Mouse (Mus musculus) stomach, embryonic 15.5 days (tissue): ENCODE measurements around the gene Bptf. TPM values are rescaled to one million over a fixed set of nuclear protein-coding genes. Genes with fewer than 3 reads are reported as not detected.
A peak's percentile ranks its signal among the peaks of the same experiment; 100 is the strongest.
"Not testable (repeated sequence)": the region's sequence is repeated elsewhere in the genome, so short reads cannot be mapped to it uniquely, and the experiment has no call there.

Source experiments
- ATAC-seq: fragments of 200-750 bp; cut with Nextera tagmentation; 2 replicates; pipeline ENCODE4 v1.8.0; 2017; ENCODE audit warnings: low read depth, moderate number of reproducible peaks, moderate TSS enrichment; ENCODE audit not compliant: insufficient read depth, low FRiP score
- H3K27ac ChIP-seq: fragments of 300-500 bp; sonication (generic); 2 replicates; pipeline ENCODE4 v1.5.1; 2015; ENCODE audit warnings: mild to moderate bottlenecking, inconsistent platforms
- H3K27me3 ChIP-seq: fragments of 300-500 bp; sonication (generic); replicated peaks from 2 replicates; pipeline ENCODE4 v1.6.1; 2015; ENCODE audit warnings: inconsistent platforms
- H3K36me3 ChIP-seq: fragments of 300-500 bp; sonication (generic); 2 replicates; pipeline ENCODE4 v1.6.1; 2015; ENCODE audit warnings: inconsistent platforms
- H3K4me1 ChIP-seq: fragments of 300-500 bp; sonication (generic); 2 replicates; pipeline ENCODE4 v1.6.1; 2015; ENCODE audit warnings: inconsistent platforms
- H3K4me2 ChIP-seq: fragments of 300-500 bp; sonication (generic); 2 replicates; pipeline ENCODE4 v1.6.1; 2015; ENCODE audit warnings: mild to moderate bottlenecking, inconsistent platforms
- H3K4me3 ChIP-seq: fragments of 300-500 bp; sonication (generic); replicated peaks from 2 replicates; pipeline ENCODE4 v1.5.1; 2015; ENCODE audit warnings: inconsistent platforms
- H3K9ac ChIP-seq: fragments of 300-500 bp; sonication (generic); 2 replicates; pipeline ENCODE4 v1.6.1; 2015; ENCODE audit warnings: inconsistent platforms
- H3K9me3 ChIP-seq: fragments of 300-500 bp; sonication (generic); 2 replicates; pipeline ENCODE4 v1.6.1; 2016; ENCODE audit warnings: inconsistent platforms
- WGBS: fragments of 180-500 bp; shearing (Covaris S2); methylation state at CpG from one replicate; pipeline ENCODE4 v1.1.7; 2015; 5-methylcytosine and 5-hydroxymethylcytosine counted together
- polyA plus RNA-seq: library from polyadenylated mRNA; unstranded; fragments of >200 nt; fragmentation: Nextera tagmentation; extraction: Ambion mirVana; gene quantifications from 2 replicates; pipeline ENCODE4 v1.2.1, GENCODE M21; 2015

Gene Bptf
- polyA plus RNA-seq = 28.4 and 28.8 TPM in 2 replicates

- H3K4me3 ChIP-seq = peak within 1 kb of the TSS; percentile 93
- no peaks in the 10 kb centered on the region for H3K36me3 ChIP-seq
- H3K27ac ChIP-seq = peak within 1 kb of the TSS; percentile 95
- H3K9me3 ChIP-seq = no peaks in the 10 kb centered on the region
- ATAC-seq = peak; percentile 98
- H3K4me1 ChIP-seq = peaks cover 4% of the 10 kb centered on the region; the same call in 1 of the 2 replicates
- no peaks in the 10 kb centered on the region for H3K27me3 ChIP-seq
- peak within 1 kb of the TSS; percentile 92 for H3K9ac ChIP-seq
- WGBS = under 1% methylated on average over 45 of the region's 94 CpGs
- H3K4me2 ChIP-seq = peak within 1 kb of the TSS; percentile 94
Observed at GRCm38 (mm10) chr11:107131749-107132421, at the start of gene Bptf. Gene Bptf, minus strand, starts transcription at chr11:107132127.

DNA sequence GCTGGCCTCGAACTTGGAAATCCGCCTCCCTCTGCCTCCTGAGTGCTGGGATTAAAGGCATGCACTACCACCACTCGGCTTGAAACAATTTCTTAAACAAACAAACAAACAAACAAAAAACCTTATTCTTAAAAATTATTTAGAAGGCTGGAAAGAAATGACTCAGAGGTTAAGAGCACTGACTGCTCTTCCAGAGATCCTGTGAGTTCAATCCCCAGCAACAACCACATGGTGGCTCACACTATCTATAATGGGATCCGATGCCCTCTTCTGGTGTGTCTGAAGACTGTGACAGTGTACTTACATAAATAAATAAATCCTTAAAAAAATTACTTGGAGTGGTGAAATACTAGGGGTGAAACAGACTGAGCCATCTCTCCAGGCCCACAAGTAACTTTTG lies 29.3 kb upstream of the Bptf start:
- H3K27me3 ChIP-seq = no peaks in the 10 kb centered on the region
- H3K36me3 ChIP-seq = peaks cover 4% of the 10 kb centered on the region

GRCm38 (mm10) chr11:107159034-107159433 lies 27.1 kb upstream of the Bptf start:
- no peak for ATAC-seq
- H3K4me1 ChIP-seq = no peaks in the 10 kb centered on the region
- WGBS = 47% methylated on average over 1 of the region's 1 CpGs
- no peak overlapping the region for H3K9ac ChIP-seq
- H3K36me3 ChIP-seq = no peaks in the 10 kb centered on the region
- H3K4me2 ChIP-seq = no peak overlapping the region
- no peaks in the 10 kb centered on the region for H3K9me3 ChIP-seq
- H3K27ac ChIP-seq = no peak overlapping the region
- H3K27me3 ChIP-seq = no peaks in the 10 kb centered on the region
- no peak overlapping the region for H3K4me3 ChIP-seq

More for the DNA sequence above, 29.3 kb upstream of the Bptf start:
- H3K4me1 ChIP-seq = no peaks in the 10 kb centered on the region
- WGBS = 76% methylated on average over 4 of the region's 4 CpGs
- no peaks in the 10 kb centered on the region for H3K9me3 ChIP-seq
- no peak overlapping the region for H3K9ac ChIP-seq
- H3K4me2 ChIP-seq = no peak overlapping the region
- H3K4me3 ChIP-seq = no peak overlapping the region
- H3K27ac ChIP-seq = no peak overlapping the region
- no peak for ATAC-seq

GRCm38 (mm10) chr11:107156977-107157642 lies 25.2 kb upstream of the Bptf start:
- WGBS = 39% methylated on average over 5 of the region's 5 CpGs
- Histone ChIP-seq H3K36me3 (no peaks in the 10 kb centered on the region), H3K4me3 (no peak overlapping the region), H3K27me3 (no peaks in the 10 kb centered on the region), H3K27ac (no peak overlapping the region), H3K9me3 (no peaks in the 10 kb centered on the region), H3K4me1 (no peaks in the 10 kb centered on the region), H3K4me2 (no peak overlapping the region), H3K9ac (no peak overlapping the region)
- ATAC-seq = peak; percentile 50; the same call in 1 of the 2 replicates

- Histone ChIP-seq H3K36me3 (no peaks in the 10 kb centered on the region), H3K9ac (no peak overlapping the region), H3K27me3 (no peaks in the 10 kb centered on the region), H3K4me3 (no peak overlapping the region), H3K4me2 (no peak overlapping the region), H3K27ac (no peak overlapping the region), H3K9me3 (no peaks in the 10 kb centered on the region), H3K4me1 (no peaks in the 10 kb centered on the region)
- ATAC-seq = no peak
- WGBS = 86% methylated on average over 5 of the region's 5 CpGs
Observed at GRCm38 (mm10) chr11:107155292-107155691, 23.4 kb upstream of the Bptf start.

DNA sequence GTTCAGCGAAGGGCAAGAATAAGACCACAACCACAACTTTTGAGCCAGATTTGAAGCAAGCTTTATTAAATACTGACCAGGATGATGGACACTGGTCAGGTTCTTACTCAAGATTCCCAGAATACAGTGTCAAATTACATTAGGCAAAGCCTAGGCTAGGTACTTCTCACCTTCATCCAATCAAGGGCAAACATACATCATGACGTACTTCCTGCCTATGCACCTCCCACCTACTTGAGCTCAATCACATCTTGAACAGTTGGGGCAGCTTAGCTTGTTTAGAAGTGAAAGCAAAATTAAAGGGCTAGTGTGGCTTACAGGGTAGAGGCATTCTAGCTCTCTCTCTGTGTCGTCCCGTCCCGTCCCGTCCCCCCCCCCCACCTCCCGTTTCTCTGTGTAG lies 22.5 kb upstream of the Bptf start:
- Histone ChIP-seq H3K4me2 (no peak overlapping the region), H3K4me1 (no peaks in the 10 kb centered on the region), H3K27me3 (no peaks in the 10 kb centered on the region), H3K9ac (no peak overlapping the region), H3K27ac (no peak overlapping the region), H3K36me3 (no peaks in the 10 kb centered on the region), H3K9me3 (no peaks in the 10 kb centered on the region), H3K4me3 (no peak overlapping the region)
- ATAC-seq = no peak
- WGBS = 75% methylated on average over 7 of the region's 7 CpGs

- no peak overlapping the region for H3K27ac ChIP-seq
- H3K4me2 ChIP-seq = no peak overlapping the region
- no peak overlapping the region for H3K9ac ChIP-seq
- no peak overlapping the region for H3K4me3 ChIP-seq
- no peaks in the 10 kb centered on the region for H3K36me3 ChIP-seq
- no peaks in the 10 kb centered on the region for H3K27me3 ChIP-seq
- no peaks in the 10 kb centered on the region for H3K9me3 ChIP-seq
- WGBS = 76% methylated on average over 5 of the region's 5 CpGs
- no peaks in the 10 kb centered on the region for H3K4me1 ChIP-seq
- no peak for ATAC-seq
Observed at GRCm38 (mm10) chr11:107153645-107154044, 21.7 kb upstream of the Bptf start.

GRCm38 (mm10) chr11:107151809-107152208 lies 19.9 kb upstream of the Bptf start:
- H3K9me3 ChIP-seq = no peaks in the 10 kb centered on the region
- no peaks in the 10 kb centered on the region for H3K4me1 ChIP-seq
- no peak overlapping the region for H3K9ac ChIP-seq
- no peak for ATAC-seq
- no peaks in the 10 kb centered on the region for H3K36me3 ChIP-seq
- no peak overlapping the region for H3K27ac ChIP-seq
- WGBS = 74% methylated on average over 7 of the region's 7 CpGs
- H3K4me3 ChIP-seq = no peak overlapping the region
- no peak overlapping the region for H3K4me2 ChIP-seq
- H3K27me3 ChIP-seq = no peaks in the 10 kb centered on the region

DNA sequence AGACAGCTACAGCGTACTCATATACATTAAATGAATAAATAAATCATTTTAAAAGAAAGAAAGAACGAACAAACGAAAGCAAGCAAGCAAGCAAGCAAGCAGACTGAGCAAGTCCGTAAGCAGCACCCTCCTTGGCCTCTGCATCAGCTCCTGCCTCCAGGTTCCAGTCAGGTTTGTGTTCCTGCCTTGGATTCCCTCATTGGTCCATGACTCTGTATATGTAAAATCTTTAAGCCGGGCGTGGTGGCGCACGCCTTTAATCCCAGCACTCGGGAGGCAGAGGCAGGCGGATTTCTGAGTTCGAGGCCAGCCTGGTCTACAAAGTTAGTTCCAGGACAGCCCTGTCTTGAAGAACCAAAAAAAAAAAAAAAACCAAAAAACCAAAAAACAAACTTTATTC lies 12.0 kb upstream of the Bptf start:
- H3K9me3 ChIP-seq, H3K4me1 ChIP-seq, H3K9ac ChIP-seq, H3K27me3 ChIP-seq, H3K27ac ChIP-seq, H3K4me2 ChIP-seq, H3K4me3 ChIP-seq, H3K36me3 ChIP-seq, ATAC-seq: not testable (repeated sequence)
- 90% methylated on average over 11 of the region's 11 CpGs for WGBS

DNA sequence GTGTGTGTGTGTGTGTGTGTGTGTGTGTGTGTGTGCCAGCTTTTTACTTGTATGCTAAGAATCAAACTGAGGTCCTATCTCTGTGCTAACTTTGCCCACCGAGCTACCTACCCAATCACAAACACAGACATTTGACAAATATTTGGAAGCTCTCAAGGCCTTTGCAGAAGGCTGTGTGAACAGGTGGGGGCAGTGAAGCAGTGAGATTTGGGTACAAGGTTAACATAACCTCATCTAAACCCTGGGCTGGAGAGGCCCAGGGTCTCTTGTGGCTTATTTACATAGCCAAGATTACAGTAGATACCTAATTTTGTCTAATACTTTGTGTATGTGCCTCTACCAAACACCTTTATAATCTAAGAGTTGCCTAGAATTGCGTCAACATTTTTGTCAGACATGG lies 10.5 kb upstream of the Bptf start:
- no peaks in the 10 kb centered on the region for H3K36me3 ChIP-seq
- H3K27ac ChIP-seq = no peak overlapping the region
- ATAC-seq = no peak
- WGBS = 65% methylated on average over 2 of the region's 2 CpGs
- H3K4me3 ChIP-seq = no peak overlapping the region
- no peaks in the 10 kb centered on the region for H3K27me3 ChIP-seq
- no peak overlapping the region for H3K4me2 ChIP-seq
- H3K9ac ChIP-seq = no peak overlapping the region
- H3K4me1 ChIP-seq = no peaks in the 10 kb centered on the region
- no peaks in the 10 kb centered on the region for H3K9me3 ChIP-seq

DNA sequence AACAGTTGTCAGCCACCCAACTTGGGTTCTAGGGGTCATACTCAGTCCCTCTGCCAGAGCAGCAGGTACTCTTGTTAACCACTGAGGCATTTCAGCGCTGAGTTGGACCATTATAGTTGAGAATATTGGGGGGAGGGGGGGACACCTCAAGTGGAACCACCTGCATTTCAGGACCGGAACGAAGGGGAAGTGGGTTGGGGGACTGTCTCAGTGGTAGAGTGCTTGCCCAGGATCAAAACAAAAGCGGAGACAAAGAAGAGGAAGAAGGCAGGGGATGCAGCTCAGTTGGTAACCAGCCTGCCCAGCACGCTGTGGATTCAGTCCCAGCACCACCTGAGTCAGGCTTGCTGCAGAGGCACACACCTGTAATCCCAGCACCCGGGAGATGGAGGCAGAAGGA lies 8.8 kb upstream of the Bptf start:
- H3K27me3 ChIP-seq = no peaks in the 10 kb centered on the region
- H3K27ac ChIP-seq = no peak overlapping the region
- ATAC-seq = no peak
- no peak overlapping the region for H3K4me3 ChIP-seq
- WGBS = 36% methylated on average over 6 of the region's 6 CpGs
- H3K9ac ChIP-seq = no peak overlapping the region
- H3K9me3 ChIP-seq = no peaks in the 10 kb centered on the region
- no peaks in the 10 kb centered on the region for H3K36me3 ChIP-seq
- no peak overlapping the region for H3K4me2 ChIP-seq
- H3K4me1 ChIP-seq = no peaks in the 10 kb centered on the region

GRCm38 (mm10) chr11:107138633-107139032 lies 6.7 kb upstream of the Bptf start:
- 78% methylated on average over 3 of the region's 3 CpGs for WGBS
- no peaks in the 10 kb centered on the region for H3K36me3 ChIP-seq
- no peaks in the 10 kb centered on the region for H3K27me3 ChIP-seq
- no peak overlapping the region for H3K4me3 ChIP-seq
- ATAC-seq = no peak
- H3K9me3 ChIP-seq = no peaks in the 10 kb centered on the region
- no peaks in the 10 kb centered on the region for H3K4me1 ChIP-seq
- no peak overlapping the region for H3K4me2 ChIP-seq
- no peak overlapping the region for H3K9ac ChIP-seq
- no peak overlapping the region for H3K27ac ChIP-seq
